Mouse (Mus musculus): ENCODE measurements at regions not wholly inside any gene's neighbourhood (a gene's known extent, or its start where the extent isn't known, plus 50 kb on each side); places are given as distances from the start of the nearest gene placed in this dataset.

DNA sequence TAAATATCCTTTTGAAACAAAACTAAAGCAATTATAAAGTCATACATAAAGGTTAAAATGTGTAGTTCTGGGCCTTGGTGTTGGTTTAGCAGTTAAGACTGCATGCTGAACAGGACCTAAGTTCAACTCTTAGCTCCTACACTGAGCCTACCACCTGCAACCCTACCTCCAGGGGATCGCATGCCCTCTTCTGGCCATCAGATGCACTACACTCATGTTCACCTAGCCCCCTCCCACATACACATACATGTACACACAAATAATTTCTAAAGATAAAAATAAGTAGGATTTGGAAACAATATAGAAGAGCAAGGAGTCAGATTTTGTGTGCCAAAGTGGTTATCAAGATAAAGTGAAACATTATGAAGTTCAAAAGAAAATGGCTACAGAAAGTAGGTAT, 576.2 kb upstream of the Arpp21 start:
- TF ChIP-seq POLR2A (IDR thresholded peaks at IDR 0.05; ENCODE audit: low read depth, low read length) = no peak
- peak; percentile 63 for TF ChIP-seq CTCF (conservative IDR thresholded peaks at IDR 0.05; ENCODE audit: insufficient read depth, insufficient read length, low read depth, low read length)
